Mouse (Mus musculus) E14TG2a.4 (cell line): ENCODE results near the gene 2900026A02Rik.

Experiments used
- CTCF ChIP-seq: conservative IDR thresholded peaks from 2 replicates; pipeline ENCODE4 v1.5.1; 2014; ENCODE audit warnings: low read length
- NANOG ChIP-seq: IDR thresholded peaks from 2 replicates; pipeline ENCODE4 v1.6.1; 2014; ENCODE audit warnings: borderline replicate concordance, low read length, mixed read lengths

- TF ChIP-seq CTCF (no peak), NANOG (no peak)
These were observed 72.0 kb downstream of the 2900026A02Rik start for GRCm38 (mm10) chr5:113149052-113149451.
